21 mouse cellular contexts compared by ENCODE assay signal in genomic region chr1:38399269-38399668, GRCm38 (mm10).
A peak's percentile ranks its signal among the peaks of the same experiment; 100 is the strongest.
DNase-seq lines count a peak whose midpoint lies in the region; ATAC-seq and TF ChIP-seq lines count a peak whose summit lies in the region.
"Had no signal": no experiment of that assay in that cellular context is flagged by ENCODE, and none has a peak within 500 bp of the region (broad histone marks: within the 10 kb centered on the region; RNA-seq: fewer than 3 reads in every experiment).

No protein-coding gene starts in this region.

- DNase-seq in forebrain, postnatal 0 days = no peak
- no peak for DNase-seq in forebrain, embryonic 10.5 days (ENCODE audit: extremely low spot score, low spot score)
- peak; percentile 47 for DNase-seq in lung, postnatal 0 days (ENCODE audit: low spot score)
- no peak for DNase-seq in lung, adult 18-20 months
- no peak for DNase-seq in embryonic facial prominence, embryonic 10.5 days (ENCODE audit: low spot score)
- DNase-seq in thymus, postnatal 25 days = peak; percentile 61
- no peak for DNase-seq in embryo, embryonic 10 days (ENCODE audit: low spot score)
- DNase-seq: adrenal gland, adult 2 months; cerebellum, adult 18-20 months; heart, adult 2 months; kidney, postnatal 10 days; right cerebral cortex, postnatal 4 days had no signal

- H3K27me3 ChIP-seq in forebrain, postnatal 0 days (ENCODE audit: insufficient read depth, low read length) = no peaks in the 10 kb centered on the region
- no peaks in the 10 kb centered on the region for H3K27me3 ChIP-seq in forebrain, embryonic 10.5 days (ENCODE audit: poor library complexity, severe bottlenecking)
- H3K27me3 ChIP-seq in lung, postnatal 0 days (replicated peaks; ENCODE audit: insufficient read depth, low read length) = no peaks in the 10 kb centered on the region
- H3K27me3 ChIP-seq in embryonic facial prominence, embryonic 10.5 days (replicated peaks; ENCODE audit: low read depth, poor library complexity, severe bottlenecking) = no peaks in the 10 kb centered on the region
- H3K27me3 ChIP-seq: CH12.LX; forebrain, embryonic 15.5 days; hindbrain, embryonic 15.5 days had no signal

- H3K9ac ChIP-seq in forebrain, postnatal 0 days = no peak overlapping the region
- H3K9ac ChIP-seq in lung, postnatal 0 days (replicated peaks; ENCODE audit: low read depth) = no peak overlapping the region
- H3K9ac ChIP-seq: forebrain, embryonic 15.5 days; hindbrain, embryonic 15.5 days; liver, embryonic 14.5 days had no signal

- no peaks in the 10 kb centered on the region for H3K4me1 ChIP-seq in forebrain, postnatal 0 days (ENCODE audit: insufficient read depth)
- H3K4me1 ChIP-seq in forebrain, embryonic 10.5 days = peaks cover 44% of the 10 kb centered on the region
- H3K4me1 ChIP-seq in lung, postnatal 0 days (ENCODE audit: insufficient read depth, low read depth, low read length) = no peaks in the 10 kb centered on the region; the same call in 1 of the 2 replicates
- peaks cover 67% of the 10 kb centered on the region for H3K4me1 ChIP-seq in embryonic facial prominence, embryonic 10.5 days

- no peak for TF ChIP-seq CTCF in forebrain, postnatal 0 days (IDR thresholded peaks at IDR 0.05; ENCODE audit: low read depth)
- no peak for TF ChIP-seq CTCF in lung, postnatal 0 days (IDR thresholded peaks at IDR 0.05)

- H3K9me3 ChIP-seq in forebrain, postnatal 0 days (ENCODE audit: low read length) = no peaks in the 10 kb centered on the region
- H3K9me3 ChIP-seq in forebrain, embryonic 10.5 days = no peaks in the 10 kb centered on the region
- no peaks in the 10 kb centered on the region for H3K9me3 ChIP-seq in lung, postnatal 0 days (ENCODE audit: low read length)
- no peaks in the 10 kb centered on the region for H3K9me3 ChIP-seq in embryonic facial prominence, embryonic 10.5 days
- H3K9me3 ChIP-seq: forebrain, embryonic 15.5 days; hindbrain, embryonic 15.5 days; megakaryocyte, embryonic 14.5 days had no signal

- no peaks in the 10 kb centered on the region for H3K36me3 ChIP-seq in forebrain, postnatal 0 days (ENCODE audit: insufficient read depth)
- H3K36me3 ChIP-seq in forebrain, embryonic 10.5 days (replicated peaks) = no peaks in the 10 kb centered on the region
- H3K36me3 ChIP-seq in lung, postnatal 0 days (ENCODE audit: insufficient read depth, low read length) = no peaks in the 10 kb centered on the region
- no peaks in the 10 kb centered on the region for H3K36me3 ChIP-seq in embryonic facial prominence, embryonic 10.5 days (replicated peaks)
- H3K36me3 ChIP-seq: forebrain, embryonic 15.5 days; hindbrain, embryonic 15.5 days had no signal

- peak; percentile 19; the same call in 1 of the 2 replicates for ATAC-seq in forebrain, postnatal 0 days
- peak; percentile 62 for ATAC-seq in lung, postnatal 0 days
- no peak for ATAC-seq in megakaryocyte progenitor cell, adult 5-6 weeks (replicated peaks; ENCODE audit: poor library complexity)
- ATAC-seq: forebrain, embryonic 15.5 days; intestine, postnatal 0 days had no signal

- H3K4me3 ChIP-seq in forebrain, postnatal 0 days (ENCODE audit: low read depth, low read length) = no peak overlapping the region
- H3K4me3 ChIP-seq in forebrain, embryonic 10.5 days = no peak overlapping the region
- H3K4me3 ChIP-seq in lung, postnatal 0 days (ENCODE audit: low read depth, low read length) = no peak overlapping the region
- H3K4me3 ChIP-seq in embryonic facial prominence, embryonic 10.5 days = no peak overlapping the region
- H3K4me3 ChIP-seq: erythroblast, embryonic 14.5 days; forebrain, embryonic 15.5 days; heart, adult 2 months; hindbrain, embryonic 15.5 days; layer of hippocampus, adult 2 months; megakaryocyte, embryonic 14.5 days had no signal

- no peak overlapping the region for H3K27ac ChIP-seq in forebrain, postnatal 0 days (ENCODE audit: low read depth, low read length)
- H3K27ac ChIP-seq in forebrain, embryonic 10.5 days = no peak overlapping the region
- no peak overlapping the region for H3K27ac ChIP-seq in lung, postnatal 0 days (ENCODE audit: low read length)
- peak overlapping the region; percentile 40; the same call in 1 of the 2 replicates for H3K27ac ChIP-seq in embryonic facial prominence, embryonic 10.5 days (replicated peaks)
- H3K27ac ChIP-seq: forebrain, embryonic 15.5 days; heart, adult 2 months; hindbrain, embryonic 15.5 days; layer of hippocampus, adult 2 months; liver, embryonic 14.5 days had no signal

- 80% methylated on average over 10 of the region's 10 CpGs for WGBS in forebrain, postnatal 0 days
- 96% methylated on average over 10 of the region's 10 CpGs for WGBS in forebrain, embryonic 10.5 days
- WGBS in lung, postnatal 0 days = 65% methylated on average over 10 of the region's 10 CpGs
- WGBS in embryonic facial prominence, embryonic 10.5 days = 92% methylated on average over 10 of the region's 10 CpGs

- no peak overlapping the region for H3K4me2 ChIP-seq in forebrain, postnatal 0 days (ENCODE audit: low read depth)
- no peak overlapping the region for H3K4me2 ChIP-seq in lung, postnatal 0 days (replicated peaks; ENCODE audit: low read depth, low read length)
- H3K4me2 ChIP-seq: forebrain, embryonic 15.5 days; hindbrain, embryonic 15.5 days had no signal

- no peak for TF ChIP-seq EP300 in lung, postnatal 0 days (IDR thresholded peaks at IDR 0.05)

Comparison
In these comparisons a context has a peak if more than half of its experiments do, and no peak if none do; other contexts are left out.
1. DNase-seq: peak in lung, postnatal 0 days (single experiment) and thymus, postnatal 25 days (single experiment); none in forebrain, postnatal 0 days (single experiment), forebrain, embryonic 10.5 days (single experiment), lung, adult 18-20 months (0 of 2), embryonic facial prominence, embryonic 10.5 days (single experiment) and embryo, embryonic 10 days (single experiment).